Mouse (Mus musculus): ENCODE measurements around the gene Trappc3. TPM values are rescaled to one million over a fixed set of nuclear protein-coding genes. Genes with fewer than 3 reads are reported as not detected.

The Trappc3 gene
- total RNA-seq, 2 experiments from 2014 or later = 15.9 to 17.9 TPM

- DNase-seq = no peak
- intact Hi-C loops (cut with DNase I) = no loop called here
Observed at GRCm38 (mm10) chr4:126275081-126275480, 13.0 kb downstream of the Trappc3 start.

GRCm38 (mm10) chr4:126275681-126276131 is 13.6 kb downstream of the Trappc3 start:
- DNase-seq = no peak
- intact Hi-C loops (cut with DNase I) = no loop called here

- intact Hi-C loops (cut with DNase I) = loop anchor here (1.0 kb wide), 1 partner anchor 30 kb away; no protein-coding TSS in a partner anchor
- peak; percentile 48 to 51 for DNase-seq
Observed at GRCm38 (mm10) chr4:126277906-126278564, 15.9 kb downstream of the Trappc3 start.

GRCm38 (mm10) chr4:126278565-126278915 is 16.4 kb downstream of the Trappc3 start:
- intact Hi-C loops (cut with DNase I) = loop anchor here (1.0 kb wide), 1 partner anchor 30 kb away; no protein-coding TSS in a partner anchor
- no peak for DNase-seq

- intact Hi-C loops (cut with DNase I) = loop anchor here (1.0 kb wide), 1 partner anchor 29 kb away; no protein-coding TSS in a partner anchor
- no peak for DNase-seq
Observed at GRCm38 (mm10) chr4:126278961-126279360, 16.8 kb downstream of the Trappc3 start.

GRCm38 (mm10) chr4:126281706-126282105 is 19.6 kb downstream of the Trappc3 start:
- no peak for DNase-seq
- intact Hi-C loops (cut with DNase I) = no loop called here

GRCm38 (mm10) chr4:126283582-126283981 is 21.5 kb downstream of the Trappc3 start:
- no peak for DNase-seq
- intact Hi-C loops (cut with DNase I) = no loop called here

- DNase-seq = no peak
- intact Hi-C loops (cut with DNase I) = no loop called here
Observed at GRCm38 (mm10) chr4:126286492-126286891, 24.4 kb downstream of the Trappc3 start, which contains the start of gene Col8a2. Gene Col8a2, plus strand, starts transcription at chr4:126286793.

GRCm38 (mm10) chr4:126287302-126287995 is 25.3 kb downstream of the Trappc3 start:
- intact Hi-C loops (cut with DNase I) = no loop called here
- DNase-seq = no peak

- no peak for DNase-seq
- intact Hi-C loops (cut with DNase I) = no loop called here
Observed at GRCm38 (mm10) chr4:126288085-126288666, 26.1 kb downstream of the Trappc3 start.

- intact Hi-C loops (cut with DNase I) = no loop called here
- DNase-seq = no peak
Observed at GRCm38 (mm10) chr4:126290314-126290713, 28.2 kb downstream of the Trappc3 start.

- intact Hi-C loops (cut with DNase I) = no loop called here
- no peak for DNase-seq
Observed at GRCm38 (mm10) chr4:126291196-126291595, 29.1 kb downstream of the Trappc3 start.

GRCm38 (mm10) chr4:126295152-126295551 is 33.0 kb downstream of the Trappc3 start:
- intact Hi-C loops (cut with DNase I) = no loop called here
- DNase-seq = no peak

GRCm38 (mm10) chr4:126295937-126296336 is 33.8 kb downstream of the Trappc3 start:
- intact Hi-C loops (cut with DNase I) = no loop called here
- no peak for DNase-seq

- intact Hi-C loops (cut with DNase I) = no loop called here
- DNase-seq = peak; percentile 69 to 77
Observed at GRCm38 (mm10) chr4:126296617-126297101, 34.5 kb downstream of the Trappc3 start.

- intact Hi-C loops (cut with DNase I) = no loop called here
- no peak for DNase-seq
Observed at GRCm38 (mm10) chr4:126300916-126301583, 38.9 kb downstream of the Trappc3 start.

GRCm38 (mm10) chr4:126301584-126302309 is 39.6 kb downstream of the Trappc3 start:
- DNase-seq = no peak
- intact Hi-C loops (cut with DNase I) = no loop called here

- DNase-seq = no peak
- intact Hi-C loops (cut with DNase I) = no loop called here
Observed at GRCm38 (mm10) chr4:126303877-126304276, 41.8 kb downstream of the Trappc3 start.

GRCm38 (mm10) chr4:126305428-126305827 is 43.3 kb downstream of the Trappc3 start:
- intact Hi-C loops (cut with DNase I) = loop anchor here (5.0 kb wide), 1 partner anchor 123 kb away; no protein-coding TSS in a partner anchor

GRCm38 (mm10) chr4:126306058-126306457 is 43.9 kb downstream of the Trappc3 start:
- no peak for DNase-seq
- intact Hi-C loops (cut with DNase I) = loop anchor here (5.0 kb wide), 1 partner anchor 124 kb away; no protein-coding TSS in a partner anchor

More at GRCm38 (mm10) chr4:126305428-126305827, 43.3 kb downstream of the Trappc3 start:
- DNase-seq = no peak
